Mouse (Mus musculus): Measurements from ENCODE around the gene Gm49353.

Gene Gm49353

DNA sequence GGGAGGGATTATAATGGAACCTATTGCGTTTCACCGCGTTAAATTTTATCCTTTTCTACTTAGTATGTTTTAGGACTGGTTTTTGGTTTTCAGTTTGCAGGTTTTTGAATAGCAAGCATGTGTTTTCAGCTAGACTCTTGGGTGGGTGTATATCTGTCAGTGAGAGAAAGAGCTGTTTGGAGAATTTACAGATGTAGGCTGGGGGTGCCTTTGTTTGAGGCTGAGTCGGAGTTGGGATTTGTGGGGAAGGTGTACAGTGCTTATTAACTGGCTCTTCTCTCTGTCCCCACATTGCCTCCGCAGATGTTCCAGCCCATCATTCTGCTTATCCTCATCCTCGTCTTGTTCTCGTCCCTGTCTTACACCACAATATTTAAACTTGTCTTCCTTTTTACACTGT, at the start of gene Gm49353:
Gene Gm49353 (plus strand): TSS at position 313 of the 400 bp plus-strand sequence.
- no peak for DNase-seq (ENCODE audit: low spot score)

GRCm38 (mm10) chr10:29155304-29155703, 43.5 kb upstream of the Gm49353 start:
- no peak for DNase-seq (ENCODE audit: low spot score)

DNA sequence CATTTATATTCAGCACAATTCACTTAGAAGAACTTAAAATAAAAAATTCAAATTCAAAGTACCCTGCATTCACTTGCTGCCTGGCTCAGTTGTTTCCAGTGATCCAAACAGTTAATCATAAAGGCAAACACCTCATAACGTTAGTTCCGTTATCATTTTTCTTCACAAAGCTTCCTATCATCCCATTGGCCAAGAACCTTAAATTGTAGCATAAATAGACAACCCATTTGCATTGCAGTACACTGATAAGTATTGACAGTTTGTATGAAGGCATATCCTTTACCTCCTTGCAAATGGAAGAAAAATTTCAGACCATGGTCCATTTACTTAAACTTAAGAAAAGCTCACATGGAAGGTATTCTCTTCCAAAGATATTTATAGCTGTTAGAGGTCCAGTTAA, 37.1 kb upstream of the Gm49353 start:
- no peak for DNase-seq (ENCODE audit: low spot score)

- no peak for DNase-seq (ENCODE audit: low spot score)
Observed at GRCm38 (mm10) chr10:29173778-29174177, 25.0 kb upstream of the Gm49353 start.

DNA sequence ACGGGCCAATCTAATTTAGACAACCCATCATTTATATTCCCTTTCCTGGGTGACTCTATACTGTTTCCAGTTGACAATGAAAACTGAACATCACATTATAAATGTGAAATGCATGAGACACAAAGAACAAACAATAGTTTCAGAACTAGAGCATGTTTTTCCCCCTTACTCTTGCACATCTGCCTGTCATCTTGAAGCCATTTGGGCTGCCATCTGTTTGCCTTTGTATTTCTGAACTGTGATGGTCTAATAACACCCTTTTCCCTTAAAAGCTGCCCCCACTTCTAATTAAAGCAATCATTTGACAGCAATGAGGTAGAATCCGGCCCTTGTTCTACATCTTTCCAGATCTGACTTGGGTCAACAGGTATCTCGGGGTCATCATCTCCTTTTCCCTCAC, 23.1 kb upstream of the Gm49353 start:
- DNase-seq (ENCODE audit: low spot score) = no peak

DNA sequence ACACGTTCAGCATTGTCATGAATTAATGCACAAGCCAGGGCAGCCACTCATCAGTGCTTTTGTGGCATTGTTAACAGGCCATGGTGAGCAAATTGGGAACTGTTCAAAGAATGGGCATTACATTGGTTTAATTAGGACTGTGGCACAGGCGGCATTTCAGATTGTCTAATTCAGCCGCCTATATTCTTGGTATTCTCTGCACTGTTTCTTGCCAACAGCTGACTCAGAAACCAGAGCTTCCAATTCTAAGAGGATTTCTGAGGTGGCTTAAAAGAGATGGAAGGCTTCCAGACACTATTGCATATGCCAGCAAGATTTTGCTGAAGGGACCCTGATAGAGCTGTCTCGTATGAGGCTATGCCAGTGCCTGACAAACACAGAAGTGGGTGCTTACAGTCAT, 21.9 kb upstream of the Gm49353 start:
- no peak for DNase-seq (ENCODE audit: low spot score)

DNA sequence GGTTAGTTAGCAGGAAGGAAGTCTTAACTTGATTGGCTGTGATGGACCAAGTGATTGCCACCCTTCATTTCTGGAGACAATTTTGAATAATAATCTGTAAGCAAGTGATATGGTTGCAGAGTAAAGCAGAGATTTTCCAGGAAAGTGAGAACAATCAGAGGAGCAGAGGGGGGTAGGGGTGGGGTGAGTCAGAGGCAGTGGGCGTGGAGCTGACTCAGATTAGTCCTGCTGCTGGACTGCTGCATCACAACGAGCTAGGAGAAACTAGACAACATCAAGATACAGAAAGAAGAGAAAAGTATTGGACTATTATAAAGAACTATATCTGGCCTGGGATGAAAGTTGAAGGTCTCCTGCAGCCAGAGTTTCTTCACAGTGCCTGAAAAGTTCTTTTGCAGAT, 20.8 kb upstream of the Gm49353 start:
- no peak for DNase-seq (ENCODE audit: low spot score)

- DNase-seq (ENCODE audit: low spot score) = no peak
Observed at GRCm38 (mm10) chr10:29180210-29180609, 18.5 kb upstream of the Gm49353 start.

- no peak for DNase-seq (ENCODE audit: low spot score)
Observed at GRCm38 (mm10) chr10:29181046-29181445, 17.7 kb upstream of the Gm49353 start.

DNA sequence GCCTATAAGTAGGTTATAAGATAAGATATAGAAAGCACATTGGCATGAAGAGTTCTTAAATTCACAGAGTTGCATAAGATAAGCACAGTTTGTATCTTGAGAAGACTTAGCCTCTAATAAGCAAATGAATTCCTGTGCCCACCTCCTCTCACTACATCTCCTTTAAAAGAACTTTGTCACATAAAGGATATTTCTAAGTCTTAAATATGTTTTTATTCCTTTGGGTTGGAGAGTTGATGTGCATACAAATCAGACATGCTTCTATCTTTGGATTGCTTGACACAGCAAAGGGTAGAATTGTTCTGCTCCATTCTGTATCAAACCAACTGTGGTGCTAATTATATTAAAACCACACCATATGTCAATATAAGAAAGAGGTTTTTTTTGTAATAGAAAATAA, 5.0 kb upstream of the Gm49353 start:
- no peak for DNase-seq (ENCODE audit: low spot score)

- no peak for DNase-seq (ENCODE audit: low spot score)
Observed at GRCm38 (mm10) chr10:29196811-29197210, 1.9 kb upstream of the Gm49353 start.

- DNase-seq (ENCODE audit: low spot score) = no peak
Observed at GRCm38 (mm10) chr10:29199835-29200234, 1.1 kb downstream of the Gm49353 start.

DNA sequence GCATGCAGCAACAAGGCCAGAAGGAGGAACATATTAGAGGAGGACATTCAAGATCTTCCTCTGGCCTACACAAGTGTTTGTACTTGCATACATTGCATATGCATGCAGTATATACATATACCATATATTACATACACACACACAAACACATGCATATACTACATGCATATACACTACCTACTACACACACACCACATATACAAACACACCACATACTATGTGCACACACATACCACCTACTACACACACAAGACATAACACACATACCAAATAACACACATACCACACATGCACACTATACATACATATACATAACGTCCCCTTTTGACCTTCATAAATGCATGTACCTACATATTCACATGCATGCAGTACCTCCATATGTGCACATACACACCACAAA, 1.9 kb downstream of the Gm49353 start:
- DNase-seq (ENCODE audit: low spot score) = no peak

- peak; percentile 21 for DNase-seq (ENCODE audit: low spot score)
Observed at GRCm38 (mm10) chr10:29206730-29207129, 8.0 kb downstream of the Gm49353 start.

DNA sequence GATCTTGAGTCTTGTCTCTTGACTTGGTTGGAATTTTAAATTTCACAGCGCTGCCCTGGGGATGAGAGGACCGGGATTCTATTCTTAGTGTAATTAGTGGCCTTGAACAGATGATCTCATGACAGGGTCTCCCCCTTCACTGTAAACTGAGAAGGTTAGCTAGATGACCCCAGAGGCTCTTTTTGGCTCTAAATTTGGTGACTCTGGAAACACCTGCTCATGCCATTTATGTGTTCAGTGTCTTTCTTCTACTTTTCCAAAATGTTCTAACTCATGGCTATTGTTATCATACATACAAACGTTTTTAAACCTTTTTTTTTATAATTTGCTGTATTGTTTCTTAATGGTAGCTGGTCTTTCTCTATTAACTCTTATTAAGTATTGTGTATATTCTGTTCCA, 10.0 kb downstream of the Gm49353 start:
- no peak for DNase-seq (ENCODE audit: low spot score)

DNA sequence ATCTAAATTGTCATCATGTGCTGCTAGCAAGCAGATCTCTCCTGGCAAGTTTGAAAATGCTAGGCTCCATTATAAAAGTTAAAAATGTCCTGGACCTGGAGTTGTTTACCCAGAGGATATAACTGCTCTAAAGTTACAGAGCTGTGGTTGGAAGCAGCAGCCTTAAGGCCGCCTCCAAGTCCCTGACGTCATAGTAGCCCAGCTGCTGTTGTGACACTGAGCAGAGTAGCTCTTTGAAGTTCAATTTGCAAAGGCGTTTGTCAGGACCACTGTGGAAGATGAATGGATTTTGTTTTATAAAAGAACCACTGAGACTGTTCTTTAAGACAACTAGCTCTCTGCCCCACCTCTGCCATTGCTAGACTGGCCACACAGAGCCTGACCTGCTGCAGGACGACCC, 12.7 kb downstream of the Gm49353 start, which contains the start of gene 9330159F19Rik:
Gene 9330159F19Rik (plus strand): TSS at position 154 of the 400 bp plus-strand sequence.
- DNase-seq (ENCODE audit: low spot score) = peak; percentile 9

DNA sequence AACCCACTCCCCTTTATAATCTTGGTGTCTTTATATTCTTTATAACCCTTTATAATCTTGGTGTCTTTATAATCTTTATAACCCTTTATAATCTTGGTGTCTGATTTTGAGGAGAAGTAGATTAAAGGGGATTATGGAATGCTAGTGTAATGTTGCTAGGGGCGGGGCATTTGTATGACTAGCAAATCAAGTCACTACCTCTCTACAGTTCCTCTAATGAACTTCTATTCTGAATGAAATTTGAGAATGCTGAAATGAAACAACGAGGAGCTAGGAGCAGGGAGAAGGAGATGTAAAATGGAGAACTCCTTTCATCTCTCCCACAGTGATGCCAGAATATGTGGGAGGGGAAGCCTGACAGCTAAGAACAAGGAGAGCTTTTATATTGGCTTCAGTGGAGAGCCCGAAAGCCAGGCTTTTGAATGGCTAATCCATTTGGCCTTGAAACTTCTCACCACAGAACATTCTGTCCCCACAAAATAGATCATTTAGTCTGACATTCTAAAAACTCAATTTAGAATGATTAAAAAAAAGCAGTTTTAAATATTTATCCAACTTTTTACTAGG, 14.9 kb downstream of the Gm49353 start:
- DNase-seq (ENCODE audit: low spot score) = no peak

DNA sequence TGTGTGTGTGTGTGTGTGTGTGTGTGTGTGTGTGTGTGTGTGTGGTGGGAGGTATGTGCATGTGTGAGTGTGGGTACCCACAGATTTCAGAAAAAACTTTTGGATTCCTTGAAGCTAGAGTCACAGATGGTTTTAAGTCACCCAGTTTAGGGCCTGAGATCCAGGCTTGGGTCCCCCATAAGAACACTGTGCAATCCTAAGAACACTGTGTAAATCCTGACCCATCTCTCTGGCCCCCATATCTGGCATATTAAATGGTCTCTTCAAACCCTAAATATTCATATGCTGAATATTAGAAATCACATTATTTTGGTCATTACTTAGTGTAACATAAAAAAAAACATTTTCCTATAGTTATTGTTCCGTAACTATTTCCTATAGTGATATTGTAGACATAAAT, 18.2 kb downstream of the Gm49353 start:
- DNase-seq (ENCODE audit: low spot score) = no peak

- DNase-seq (ENCODE audit: low spot score) = no peak
Observed at GRCm38 (mm10) chr10:29217451-29217850, 18.7 kb downstream of the Gm49353 start.

GRCm38 (mm10) chr10:29225329-29225728, 26.6 kb downstream of the Gm49353 start:
- no peak for DNase-seq (ENCODE audit: low spot score)

DNA sequence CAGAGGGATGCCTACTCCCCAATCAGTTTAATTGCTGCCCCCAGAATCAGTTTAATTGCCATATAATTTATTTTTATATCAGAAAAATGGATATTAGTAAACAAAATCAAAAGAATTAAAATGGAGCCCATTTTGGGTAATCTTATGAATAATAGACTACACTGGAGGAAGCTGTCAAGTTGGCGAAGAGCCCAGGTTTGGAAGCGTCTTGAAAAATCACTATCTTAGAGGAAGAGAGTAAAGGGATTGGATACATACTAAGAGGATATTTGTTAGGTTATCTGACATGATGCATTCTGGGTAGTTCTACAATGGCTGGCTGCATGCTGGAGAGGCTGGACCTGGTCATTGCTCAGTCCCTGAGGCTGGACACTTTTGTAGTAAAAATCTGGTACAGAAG, 32.5 kb downstream of the Gm49353 start:
- DNase-seq (ENCODE audit: low spot score) = no peak

All from ovary, postnatal 14 days (tissue).